Mouse (Mus musculus): Measurements from ENCODE around the gene Coro2a. TPM values are rescaled to one million over a fixed set of nuclear protein-coding genes. Genes with fewer than 3 reads are reported as not detected.

Coro2a gene
- total RNA-seq, 2 experiments from 2014 or later: 31.4 to 55.6 TPM

GRCm38 (mm10) chr4:46562841-46563240 lies 39.2 kb downstream of the Coro2a start:
- no peak for ATAC-seq (ENCODE audit: poor library complexity, severe bottlenecking)

GRCm38 (mm10) chr4:46562037-46562436 lies 40.0 kb downstream of the Coro2a start:
- no peak for ATAC-seq (ENCODE audit: poor library complexity, severe bottlenecking)

GRCm38 (mm10) chr4:46560069-46560705 lies 41.8 kb downstream of the Coro2a start:
- no peak for ATAC-seq (ENCODE audit: poor library complexity, severe bottlenecking)

GRCm38 (mm10) chr4:46558672-46559667 lies 43.0 kb downstream of the Coro2a start:
- peak; percentile 54 for ATAC-seq (ENCODE audit: poor library complexity, severe bottlenecking)

- no peak for ATAC-seq (ENCODE audit: poor library complexity, severe bottlenecking)
Observed at GRCm38 (mm10) chr4:46556933-46557332, 45.1 kb downstream of the Coro2a start.

- peak; percentile 71 for ATAC-seq (ENCODE audit: poor library complexity, severe bottlenecking)
Observed at GRCm38 (mm10) chr4:46555762-46556161, 46.2 kb downstream of the Coro2a start.

- ATAC-seq (ENCODE audit: poor library complexity, severe bottlenecking): peak; percentile 51
Observed at GRCm38 (mm10) chr4:46554295-46555069, 47.5 kb downstream of the Coro2a start.

- peak; percentile 21 for ATAC-seq (ENCODE audit: poor library complexity, severe bottlenecking)
Observed at GRCm38 (mm10) chr4:46553864-46554263, 48.1 kb downstream of the Coro2a start.

- ATAC-seq (ENCODE audit: poor library complexity, severe bottlenecking): no peak
Observed at GRCm38 (mm10) chr4:46550406-46550805, 51.6 kb downstream of the Coro2a start.

GRCm38 (mm10) chr4:46549979-46550378 lies 52.0 kb downstream of the Coro2a start:
- no peak for ATAC-seq (ENCODE audit: poor library complexity, severe bottlenecking)

- ATAC-seq (ENCODE audit: poor library complexity, severe bottlenecking): no peak
Observed at GRCm38 (mm10) chr4:46546709-46547108, 55.3 kb downstream of the Coro2a start.

- no peak for ATAC-seq (ENCODE audit: poor library complexity, severe bottlenecking)
Observed at GRCm38 (mm10) chr4:46545498-46545897, 56.5 kb downstream of the Coro2a start.

GRCm38 (mm10) chr4:46544313-46544712 lies 57.7 kb downstream of the Coro2a start:
- peak; percentile 82 for ATAC-seq (ENCODE audit: poor library complexity, severe bottlenecking)

- no peak for ATAC-seq (ENCODE audit: poor library complexity, severe bottlenecking)
Observed at GRCm38 (mm10) chr4:46543366-46544050, 58.5 kb downstream of the Coro2a start.

GRCm38 (mm10) chr4:46541707-46542106 lies 60.3 kb downstream of the Coro2a start:
- no peak for ATAC-seq (ENCODE audit: poor library complexity, severe bottlenecking)

- no peak for ATAC-seq (ENCODE audit: poor library complexity, severe bottlenecking)
Observed at GRCm38 (mm10) chr4:46539167-46539566, 62.8 kb downstream of the Coro2a start.

GRCm38 (mm10) chr4:46535840-46536361 lies 66.1 kb downstream of the Coro2a start, which contains the start of gene Trim14:
Gene Trim14 (minus strand): TSS chr4:46536141.
- ATAC-seq (ENCODE audit: poor library complexity, severe bottlenecking): peak; percentile 75

- peak; percentile 59 for ATAC-seq (ENCODE audit: poor library complexity, severe bottlenecking)
Observed at GRCm38 (mm10) chr4:46535094-46535830, 66.7 kb downstream of the Coro2a start.

- peak; percentile 54 for ATAC-seq (ENCODE audit: poor library complexity, severe bottlenecking)
Observed at GRCm38 (mm10) chr4:46533934-46534720, 67.9 kb downstream of the Coro2a start.

All from megakaryocyte, adult 5-6 weeks (primary cell).